In the genomic region with DNA sequence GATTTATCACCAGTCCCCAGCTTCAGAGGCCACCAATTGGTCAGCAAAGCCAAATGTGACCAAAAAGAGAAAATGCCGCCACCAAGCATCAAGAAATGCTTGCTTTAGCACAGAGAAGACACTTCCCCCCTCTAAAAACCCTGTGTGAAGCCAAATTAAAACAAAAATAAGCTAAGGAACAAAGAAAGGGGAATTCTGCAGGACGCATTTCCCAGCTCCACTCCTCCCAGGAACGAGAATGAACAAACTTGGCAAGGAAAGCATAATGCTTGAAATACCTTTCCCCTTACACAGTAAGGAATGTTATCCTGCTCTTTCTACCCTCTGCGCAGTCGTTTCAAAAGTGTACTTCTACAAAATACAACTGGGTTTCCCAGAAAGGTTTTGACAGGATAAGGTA, we compare ENCODE assay signal across 9 mouse cellular contexts. TPM values are rescaled to one million over a fixed set of nuclear protein-coding genes. Genes with fewer than 3 reads are reported as not detected.
A peak's percentile ranks its signal among the peaks of the same experiment; 100 is the strongest.
DNase-seq lines count a peak whose midpoint lies in the region; ATAC-seq and TF ChIP-seq lines count a peak whose summit lies in the region.
"Had no signal": no experiment of that assay in that cellular context is flagged by ENCODE, and none has a peak within 500 bp of the region (broad histone marks: within the 10 kb centered on the region; RNA-seq: fewer than 3 reads in every experiment).

No protein-coding gene starts in this region.

- ATAC-seq in neural tube, embryonic 11.5 days (ENCODE audit: insufficient read depth, low FRiP score, low TSS enrichment), result no peak
- peak; percentile 51 for ATAC-seq in heart, postnatal 0 days (ENCODE audit: insufficient read depth, low read depth)
- ATAC-seq in megakaryocyte progenitor cell, adult 5-6 weeks (replicated peaks; ENCODE audit: poor library complexity), result no peak

- peak; percentile 67 for TF ChIP-seq EP300 in heart, postnatal 0 days (IDR thresholded peaks at IDR 0.05; ENCODE audit: low read depth)

- 0 out of 2 replicates have a peak overlapping the region, but pooled peaks have one; percentile 13 for H3K4me2 ChIP-seq in neural tube, embryonic 11.5 days (ENCODE audit: low read depth)
- H3K4me2 ChIP-seq in heart, postnatal 0 days (ENCODE audit: low read depth, low read length), result peak overlapping the region; percentile 88

- H3K4me3 ChIP-seq in neural tube, embryonic 11.5 days (ENCODE audit: low read depth, low read length), result no peak overlapping the region
- peak overlapping the region; percentile 62 for H3K4me3 ChIP-seq in heart, postnatal 0 days (ENCODE audit: low read depth, low read length)

- 53% methylated on average over 5 of the region's 5 CpGs for WGBS in neural tube, embryonic 11.5 days
- 5% methylated on average over 5 of the region's 5 CpGs for WGBS in heart, postnatal 0 days

- no peak overlapping the region for H3K27ac ChIP-seq in neural tube, embryonic 11.5 days (ENCODE audit: low read depth, low read length)
- peak overlapping the region; percentile 97 for H3K27ac ChIP-seq in heart, postnatal 0 days (ENCODE audit: low read depth)

- 0 out of 2 replicates have a peak overlapping the region, but pooled peaks have one; percentile 2 for H3K9ac ChIP-seq in neural tube, embryonic 11.5 days (ENCODE audit: low read length)
- H3K9ac ChIP-seq in heart, postnatal 0 days (replicated peaks; ENCODE audit: low read depth, low read length), result peak overlapping the region; percentile 75

- H3K27me3 ChIP-seq in neural tube, embryonic 11.5 days (ENCODE audit: control insufficient read depth, insufficient read depth, low read length), result no peaks in the 10 kb centered on the region
- H3K27me3 ChIP-seq in heart, postnatal 0 days (ENCODE audit: control insufficient read depth, insufficient read depth, low read length), result no peaks in the 10 kb centered on the region

- H3K36me3 ChIP-seq in neural tube, embryonic 11.5 days (ENCODE audit: control insufficient read depth, insufficient read depth, low read length), result peaks cover 5% of the 10 kb centered on the region; the same call in 1 of the 2 replicates
- H3K36me3 ChIP-seq in heart, postnatal 0 days (replicated peaks; ENCODE audit: control insufficient read depth, insufficient read depth, low read length), result peaks cover 27% of the 10 kb centered on the region

- TF ChIP-seq CTCF in heart, postnatal 0 days (IDR thresholded peaks at IDR 0.05; ENCODE audit: low read depth), result no peak

- H3K4me1 ChIP-seq in neural tube, embryonic 11.5 days (ENCODE audit: control insufficient read depth, insufficient read depth, low read length), result peaks cover 17% of the 10 kb centered on the region
- peaks cover 37% of the 10 kb centered on the region for H3K4me1 ChIP-seq in heart, postnatal 0 days (ENCODE audit: control insufficient read depth, insufficient read depth)

- no peak for DNase-seq in neural tube, embryonic 11.5 days (ENCODE audit: low spot score)
- no peak for DNase-seq in neural tube, embryonic 10.5 days (ENCODE audit: extremely low spot score, low spot score)
- DNase-seq in heart, postnatal 0 days (ENCODE audit: low spot score), result peak; percentile 95
- peak; percentile 15 to 50 for DNase-seq in lung, adult 18-20 months
- DNase-seq in layer of hippocampus, adult 9-11 months, result no peak
- DNase-seq in right cerebral cortex, postnatal 4 days, result no peak
- DNase-seq in adrenal gland, postnatal 4 days (ENCODE audit: low spot score in 2 of 2), result no peak

- no peaks in the 10 kb centered on the region for H3K9me3 ChIP-seq in neural tube, embryonic 11.5 days (ENCODE audit: control insufficient read depth, low read length)
- H3K9me3 ChIP-seq in heart, postnatal 0 days (replicated peaks; ENCODE audit: control insufficient read depth, low read length), result no peaks in the 10 kb centered on the region

RNA-seq across cellular contexts. Expression of a gene that starts 2.1 kb away (rescaled TPM):
- polyA plus RNA-seq in neural tube, embryonic 11.5 days (2014; fragmentation: Nextera tagmentation; extraction: Ambion mirVana), result 129 and 135 TPM in 2 replicates
- total RNA-seq in heart, postnatal 0 days (2014; rRNA removed; ENCODE audit: low replicate concordance), result 61.2 and 79.7 TPM in 2 replicates
- 57.8 and 66.6 TPM in 2 replicates for polyA plus RNA-seq in heart, postnatal 0 days (2015; fragmentation: Nextera tagmentation; extraction: Ambion mirVana)
- 42.0 and 45.9 TPM in 2 replicates for total RNA-seq in megakaryocyte progenitor cell, adult 5-6 weeks (2015)
- 49.9 and 60.3 TPM in 2 replicates for total RNA-seq in megakaryocyte progenitor cell, adult 5-6 weeks (2017)
- total RNA-seq in adrenal gland, postnatal 4 days (2021), result 10 to 100 TPM; 30.3 to 34.3 TPM

RNA-seq across cellular contexts. Expression of a gene that starts 20.5 kb away (rescaled TPM):
- polyA plus RNA-seq in neural tube, embryonic 11.5 days (2014; fragmentation: Nextera tagmentation; extraction: Ambion mirVana), result not detected in 2 replicates
- not detected in 2 replicates for total RNA-seq in heart, postnatal 0 days (2014; rRNA removed; ENCODE audit: low replicate concordance)
- 0.53 TPM in 1 of 2 replicates, not detected in the other for polyA plus RNA-seq in heart, postnatal 0 days (2015; fragmentation: Nextera tagmentation; extraction: Ambion mirVana)
- total RNA-seq in megakaryocyte progenitor cell, adult 5-6 weeks (2015), result not detected in 2 replicates
- total RNA-seq in megakaryocyte progenitor cell, adult 5-6 weeks (2017), result not detected in 2 replicates
- not detected for total RNA-seq in adrenal gland, postnatal 4 days (2021)
- polyA plus RNA-seq: limb, embryonic 11.5 days had no signal

RNA-seq across cellular contexts. Expression of a gene that starts 36.0 kb away (rescaled TPM):
- not detected in 2 replicates for polyA plus RNA-seq in neural tube, embryonic 11.5 days (2014; fragmentation: Nextera tagmentation; extraction: Ambion mirVana)
- 0.15 TPM in 1 of 2 replicates, not detected in the other for total RNA-seq in heart, postnatal 0 days (2014; rRNA removed; ENCODE audit: low replicate concordance)
- polyA plus RNA-seq in heart, postnatal 0 days (2015; fragmentation: Nextera tagmentation; extraction: Ambion mirVana), result 0.07 TPM in 1 of 2 replicates, not detected in the other
- total RNA-seq in megakaryocyte progenitor cell, adult 5-6 weeks (2015), result not detected in 2 replicates
- total RNA-seq in megakaryocyte progenitor cell, adult 5-6 weeks (2017), result not detected in 2 replicates
- under 1 TPM; 0.45 to 0.56 TPM for total RNA-seq in adrenal gland, postnatal 4 days (2021)
- polyA plus RNA-seq: limb, embryonic 11.5 days had no signal

Comparison
In these comparisons a context has a peak if more than half of its experiments do, and no peak if none do; other contexts are left out.
1. DNase-seq: peak in heart, postnatal 0 days (single experiment) and lung, adult 18-20 months (2 of 2); none in neural tube, embryonic 11.5 days (single experiment), neural tube, embryonic 10.5 days (single experiment), layer of hippocampus, adult 9-11 months (single experiment), right cerebral cortex, postnatal 4 days (single experiment) and adrenal gland, postnatal 4 days (0 of 2).